Mouse (Mus musculus) CD4-positive naive resting alpha-beta T cell, adult 57 days (primary cell): ENCODE measurements around the gene Procr. TPM values are rescaled to one million over a fixed set of nuclear protein-coding genes. Genes with fewer than 3 reads are reported as not detected.

ENCODE experiments used
- total RNA-seq: library from RNA; stranded (reverse); gene quantifications from one replicate; pipeline ENCODE4 v1.2.4, GENCODE M21; 2023

Procr gene
- total RNA-seq: not detected

DNA sequence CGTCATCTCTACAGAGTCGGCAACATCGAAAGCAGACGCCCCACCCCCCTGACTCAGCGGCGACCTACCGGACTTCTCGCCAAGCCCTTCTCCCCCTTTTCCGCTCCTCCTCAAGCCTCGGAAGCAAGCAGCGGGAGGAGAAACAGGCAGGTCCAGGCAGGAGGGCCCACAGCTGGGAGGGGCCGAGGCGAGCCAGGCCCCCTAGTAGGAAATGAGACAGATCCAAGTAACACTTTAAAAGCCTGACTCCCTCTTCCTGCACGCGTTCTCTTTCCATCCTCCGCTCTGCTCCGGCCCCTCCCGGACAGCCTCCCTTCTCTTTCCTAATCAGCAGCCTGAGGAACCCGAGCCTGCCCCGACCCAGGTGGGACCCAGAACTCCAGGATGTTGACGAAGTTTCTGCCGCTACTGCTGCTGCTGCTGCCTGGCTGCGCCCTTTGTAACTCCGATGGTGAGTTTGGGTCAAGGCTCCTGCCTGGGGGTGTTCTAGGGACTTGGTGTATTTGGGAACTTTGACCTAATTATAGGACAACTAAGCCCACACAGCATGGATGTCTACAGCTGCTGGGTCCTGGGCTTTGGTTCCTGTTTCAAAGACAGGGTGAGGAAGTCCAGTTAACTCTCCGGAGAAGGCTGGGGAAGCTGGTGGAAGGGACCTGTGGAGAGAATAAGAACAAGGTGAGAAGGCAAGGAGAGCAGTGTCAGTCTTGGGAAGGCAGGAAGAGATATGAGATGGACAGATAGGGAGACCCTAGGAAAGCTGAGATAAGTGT lies at the start of gene Procr:
TSS of gene Procr (plus strand) at position 104 of the 773 bp plus-strand sequence.

GRCm38 (mm10) chr2:155729158-155729645 lies 21.7 kb upstream of the Procr start, which contains the start of gene Edem2:
TSS of gene Edem2 (minus strand) at chr2:155729475.

GRCm38 (mm10) chr2:155735766-155736165 lies 15.2 kb upstream of the Procr start, which contains the start of gene Gm17581:
TSS of gene Gm17581 (minus strand) at chr2:155735866.

GRCm38 (mm10) chr2:155774927-155775684 lies 24.2 kb downstream of the Procr start, which contains the start of gene Mmp24:
TSS of gene Mmp24 (plus strand) at chr2:155775342.

Other genes with a start within 250 kb of the Procr start
- gene Acss2, start 233.2 kb upstream of the Procr start, total RNA-seq: 66.9 TPM
- 5.5 TPM for gene Ggt7, start 232.9 kb upstream of the Procr start, total RNA-seq
- gene Gss, start 158.3 kb upstream of the Procr start, total RNA-seq: 11.2 TPM
- gene Myh7b, start 139.9 kb upstream of the Procr start, total RNA-seq: not detected
- gene Trpc4ap, start 58.7 kb upstream of the Procr start, total RNA-seq: 194 TPM
- 33.6 TPM for gene Edem2, start 21.6 kb upstream of the Procr start, total RNA-seq
- not detected for gene Gm17581, start 15.3 kb upstream of the Procr start, total RNA-seq
- not detected for gene Mmp24, start 24.2 kb downstream of the Procr start, total RNA-seq
- 26.0 TPM for gene BC029722, start 68.3 kb downstream of the Procr start, total RNA-seq
- gene Eif6, start 75.8 kb downstream of the Procr start, total RNA-seq: 144 TPM
- 0.47 TPM for gene Fam83c, start 83.7 kb downstream of the Procr start, total RNA-seq
- gene Uqcc1, start 179.2 kb downstream of the Procr start, total RNA-seq: 44.3 TPM
- gene Gm15557, start 189.6 kb downstream of the Procr start, total RNA-seq: not detected
- gene Gdf5, start 194.2 kb downstream of the Procr start, total RNA-seq: not detected
- gene Cep250, start 205.3 kb downstream of the Procr start, total RNA-seq: 42.1 TPM